Mouse (Mus musculus) cerebellum, adult 9-10 months (tissue): ENCODE data around the gene Acat1.

Experiments
- DNase-seq: peaks from one replicate; pipeline ENCODE4 v3.0.0; 2022

Acat1 gene

DNA sequence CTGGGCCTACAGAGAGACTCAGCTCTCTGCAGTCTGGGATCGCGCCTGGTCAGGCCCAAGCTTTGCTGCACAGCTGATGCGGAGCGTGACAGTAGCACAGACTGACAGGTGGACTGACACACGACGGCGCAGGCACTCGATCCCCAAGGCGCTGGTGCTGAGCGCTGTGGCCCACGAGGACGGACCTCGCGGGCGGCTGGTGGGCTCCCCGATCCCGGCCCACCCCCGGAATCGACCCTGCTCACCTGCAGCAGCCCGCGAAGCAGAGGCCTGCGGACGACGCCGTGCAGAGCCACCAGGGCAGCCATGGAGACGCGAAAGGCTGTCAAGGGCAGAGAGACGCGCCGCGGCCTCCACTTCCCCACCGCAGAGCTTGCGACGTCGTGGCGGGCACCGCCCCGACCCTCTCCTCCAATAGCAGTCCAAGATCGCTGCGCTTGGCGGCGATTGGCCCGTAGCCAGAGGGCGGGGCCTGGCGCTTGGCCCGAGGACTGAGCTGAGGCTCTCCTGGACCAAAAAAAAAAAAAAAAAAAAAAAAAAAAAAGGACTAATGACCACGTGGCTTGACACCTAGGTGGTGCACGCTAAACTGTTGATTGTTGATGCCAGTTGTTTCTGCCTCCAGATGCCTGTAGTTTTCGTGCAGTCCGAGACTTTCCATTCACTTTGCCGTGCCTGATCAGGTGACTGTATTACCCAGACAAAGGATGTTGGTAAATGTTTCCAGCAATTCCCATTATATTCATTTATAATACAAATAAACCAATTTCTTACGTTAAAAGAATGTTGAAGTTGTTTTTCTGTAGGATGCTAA lies at the start of gene Acat1:
Gene Acat1, minus strand, starts transcription at position 415 of the 814 bp plus-strand sequence.
- DNase-seq, result peak; percentile 95

- DNase-seq, result no peak
Measured at GRCm38 (mm10) chr9:53634796-53635195, 24.6 kb upstream of the Acat1 start.

DNA sequence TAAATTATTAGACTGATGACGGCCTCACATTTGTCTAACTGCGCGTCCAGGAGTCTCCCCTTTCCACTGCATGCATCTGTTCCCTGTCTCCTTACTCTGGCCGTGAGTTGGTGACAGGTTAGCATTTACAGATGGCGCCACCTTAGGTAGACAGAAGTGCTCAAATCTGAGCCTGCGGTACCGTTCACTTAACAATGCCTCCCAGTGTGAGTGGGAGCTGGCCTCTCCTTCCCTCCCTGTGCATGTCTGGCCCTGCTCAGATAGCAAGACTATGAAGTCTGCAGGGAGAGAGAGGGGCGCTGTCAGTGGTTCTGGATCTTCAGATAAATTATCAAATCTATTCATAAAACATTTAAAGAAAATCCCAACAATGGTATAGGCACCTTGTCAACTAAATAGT lies 5.1 kb upstream of the Acat1 start:
- no peak for DNase-seq

DNA sequence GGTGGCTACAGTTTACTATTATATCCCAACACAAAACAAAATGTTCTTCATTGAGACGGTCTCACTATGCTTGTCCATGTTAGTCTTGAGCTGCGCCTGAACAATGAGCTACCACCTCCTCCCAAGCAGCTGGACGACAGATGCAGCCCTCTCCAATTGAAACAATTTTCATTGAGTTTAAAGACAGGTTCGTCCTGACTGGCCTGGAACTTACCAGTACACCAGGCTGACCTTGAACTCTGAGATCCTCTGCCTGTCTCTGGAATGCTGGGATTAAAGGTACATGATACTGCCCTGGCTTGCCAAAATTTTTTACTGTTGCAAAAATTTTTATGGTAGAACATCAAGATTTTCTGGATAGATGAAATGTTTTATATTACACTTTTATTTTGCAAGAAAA lies 4.1 kb upstream of the Acat1 start:
- no peak for DNase-seq

GRCm38 (mm10) chr9:53609306-53609967 lies 745 bp downstream of the Acat1 start:
- peak; percentile 39 for DNase-seq

DNA sequence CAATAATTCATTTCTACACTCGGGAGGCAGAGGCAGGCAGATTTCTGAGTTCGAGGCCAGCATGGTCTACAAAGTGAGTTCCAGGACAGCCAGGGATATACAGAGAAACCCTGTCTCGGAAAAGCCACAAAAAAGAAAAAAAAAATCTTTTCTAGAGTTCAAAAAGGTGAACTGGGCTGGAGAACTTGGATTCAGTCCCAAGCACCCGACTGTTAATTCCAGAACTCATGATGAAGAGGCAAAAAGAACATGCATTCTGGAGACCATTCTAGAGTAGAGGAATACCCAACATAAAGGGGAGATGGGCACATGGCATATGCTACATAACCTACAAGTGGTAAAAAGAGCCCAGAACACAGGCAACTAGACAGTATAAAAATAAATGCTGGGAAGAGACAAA lies 2.4 kb downstream of the Acat1 start:
- no peak for DNase-seq

- no peak for DNase-seq
Measured at GRCm38 (mm10) chr9:53607192-53607591, 3.0 kb downstream of the Acat1 start.

DNA sequence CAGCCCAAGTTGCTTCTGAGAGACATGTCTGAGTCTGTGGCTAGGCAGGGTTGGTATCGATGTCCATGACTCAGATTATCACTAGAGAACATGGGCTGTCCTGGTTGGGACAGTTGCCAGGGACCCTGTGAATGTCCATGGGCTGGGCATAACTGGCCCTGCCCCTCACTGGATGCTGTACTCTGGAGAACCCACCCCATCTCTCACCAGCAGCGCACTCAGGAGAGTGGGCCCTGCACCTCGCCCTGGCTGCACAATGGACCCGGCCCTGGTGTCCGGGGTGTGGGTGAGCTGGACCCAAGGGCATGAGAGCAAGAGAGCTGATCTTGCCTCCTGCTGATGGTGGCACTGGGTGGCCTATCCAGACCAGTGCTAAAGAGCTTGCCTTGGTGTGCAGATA lies 5.2 kb downstream of the Acat1 start:
- DNase-seq, result no peak

GRCm38 (mm10) chr9:53603849-53604248 lies 6.3 kb downstream of the Acat1 start:
- no peak for DNase-seq

- DNase-seq, result no peak
Measured at GRCm38 (mm10) chr9:53603384-53603783, 6.8 kb downstream of the Acat1 start.

DNA sequence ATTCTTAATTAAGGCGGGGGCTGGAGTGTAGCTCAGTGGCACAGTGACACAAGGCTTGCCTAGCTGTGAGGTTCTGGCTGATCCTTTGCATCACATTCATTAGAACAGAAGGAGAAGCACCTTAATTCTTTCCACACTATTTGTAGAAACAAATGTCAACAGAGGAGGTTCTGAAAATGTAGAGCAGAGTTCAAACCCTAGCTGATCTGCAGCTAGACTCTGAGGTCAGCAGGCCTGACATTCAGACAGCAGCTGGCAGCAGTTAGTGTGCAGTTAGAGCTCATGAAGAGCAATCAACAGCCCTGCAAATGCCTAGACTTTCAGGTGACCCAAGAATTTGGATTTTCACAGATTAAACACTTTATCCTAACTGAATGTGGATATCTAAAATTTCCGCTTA lies 8.6 kb downstream of the Acat1 start:
- DNase-seq, result no peak

- DNase-seq, result no peak
Measured at GRCm38 (mm10) chr9:53598631-53599030, 11.6 kb downstream of the Acat1 start.

GRCm38 (mm10) chr9:53596971-53597600 lies 13.1 kb downstream of the Acat1 start:
- DNase-seq, result no peak

GRCm38 (mm10) chr9:53594764-53595163 lies 15.4 kb downstream of the Acat1 start:
- peak; percentile 57 for DNase-seq

DNA sequence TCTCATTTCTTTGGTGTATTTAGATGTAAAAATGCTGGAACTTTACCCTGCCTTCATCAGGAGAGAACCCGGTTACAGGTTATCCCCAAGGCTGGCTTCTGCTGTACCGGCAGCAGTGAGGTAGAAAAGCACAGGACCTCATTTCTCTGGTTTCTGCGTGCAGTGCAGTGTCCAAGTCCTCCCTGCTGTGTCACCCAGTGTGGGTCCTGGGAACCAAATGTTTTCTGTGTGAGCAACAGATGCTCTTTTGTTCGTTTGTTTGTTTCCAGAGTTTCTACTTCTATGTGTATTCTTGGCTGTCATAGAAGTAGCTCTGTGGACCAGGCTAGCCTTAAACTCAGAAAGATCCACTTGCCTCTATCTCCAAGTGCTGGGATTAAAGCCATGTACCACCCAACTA lies 28.3 kb downstream of the Acat1 start:
- peak; percentile 75 for DNase-seq

- no peak for DNase-seq
Measured at GRCm38 (mm10) chr9:53575721-53576120, 34.5 kb downstream of the Acat1 start.

DNA sequence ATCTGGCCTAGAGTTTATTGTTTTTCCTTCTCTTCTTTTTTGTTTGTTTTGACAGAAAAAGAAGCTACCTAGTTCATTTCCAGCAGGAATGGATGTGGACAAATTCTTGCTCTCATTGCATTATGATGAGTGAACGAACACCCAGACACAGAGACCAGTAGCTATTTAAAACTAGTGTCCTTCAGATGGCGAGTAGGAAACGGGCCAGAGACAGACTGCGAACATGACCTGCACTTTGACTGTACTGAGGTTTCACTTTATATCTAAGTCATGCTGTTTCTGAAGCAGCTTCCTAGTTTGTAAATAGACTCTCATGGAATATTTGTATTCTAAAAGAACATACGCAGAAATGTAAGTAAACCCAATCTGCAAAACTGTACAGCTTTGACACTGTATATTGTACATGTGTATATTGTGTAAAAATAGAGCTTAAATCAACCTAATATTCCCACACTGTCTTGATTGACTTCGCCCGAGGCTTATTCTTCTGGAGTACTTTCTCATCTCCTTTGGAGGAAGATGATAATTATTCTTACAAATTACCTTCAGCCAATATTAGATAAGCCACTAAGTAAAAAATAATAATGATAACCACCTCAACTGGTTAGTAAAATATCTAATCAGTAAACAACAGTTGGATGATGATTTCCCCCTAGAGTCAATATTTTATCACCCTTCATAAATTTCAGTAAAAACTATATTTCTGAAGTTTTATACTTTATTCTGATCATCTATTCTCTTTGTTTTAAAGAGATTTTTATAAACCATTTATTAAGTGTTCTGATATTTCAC lies 37.5 kb downstream of the Acat1 start:
- DNase-seq, result no peak

DNA sequence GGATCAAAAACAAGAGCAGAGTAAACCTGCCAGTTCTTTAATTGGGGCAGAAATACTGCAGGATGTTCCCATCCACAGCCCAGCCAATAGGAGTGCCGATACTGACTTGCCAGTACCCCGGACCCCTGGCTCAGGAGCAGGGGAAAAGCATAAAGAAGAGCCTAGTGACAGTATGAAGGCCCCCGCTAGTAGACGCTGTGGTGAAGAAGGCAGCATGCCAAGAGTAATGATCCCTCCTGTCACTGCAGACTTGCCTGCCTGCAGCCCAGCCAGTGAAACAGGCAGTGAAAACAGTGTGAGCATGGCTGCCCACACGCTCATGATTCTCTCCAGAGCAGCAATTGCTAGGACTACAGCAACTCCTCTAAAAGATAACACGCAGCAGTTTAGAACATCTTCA lies 39.5 kb downstream of the Acat1 start:
- DNase-seq, result peak; percentile 33

GRCm38 (mm10) chr9:53537336-53537965 lies 72.7 kb downstream of the Acat1 start:
- DNase-seq, result peak; percentile 44

GRCm38 (mm10) chr9:53536558-53537320 lies 73.4 kb downstream of the Acat1 start, which contains the start of the genes Atm and Npat:
Atm (minus strand) TSS chr9:53536740.
Npat (plus strand) TSS chr9:53537047.
- peak; percentile 99 for DNase-seq
